Mouse (Mus musculus): ENCODE results near the gene Dapl1.
A peak's percentile ranks its signal among the peaks of the same experiment; 100 is the strongest.

The Dapl1 gene

GRCm38 (mm10) chr2:59484438-59484837 lies at the start of gene Dapl1:
Gene Dapl1 (plus strand): TSS chr2:59484653.
- peak; percentile 52 to 67 for DNase-seq (ENCODE audit: low read depth in 2 of 2, low spot score in 2 of 2)

GRCm38 (mm10) chr2:59434820-59435219 lies 49.6 kb upstream of the Dapl1 start:
- DNase-seq (ENCODE audit: low read depth in 2 of 2, low spot score in 2 of 2) = no peak

DNA sequence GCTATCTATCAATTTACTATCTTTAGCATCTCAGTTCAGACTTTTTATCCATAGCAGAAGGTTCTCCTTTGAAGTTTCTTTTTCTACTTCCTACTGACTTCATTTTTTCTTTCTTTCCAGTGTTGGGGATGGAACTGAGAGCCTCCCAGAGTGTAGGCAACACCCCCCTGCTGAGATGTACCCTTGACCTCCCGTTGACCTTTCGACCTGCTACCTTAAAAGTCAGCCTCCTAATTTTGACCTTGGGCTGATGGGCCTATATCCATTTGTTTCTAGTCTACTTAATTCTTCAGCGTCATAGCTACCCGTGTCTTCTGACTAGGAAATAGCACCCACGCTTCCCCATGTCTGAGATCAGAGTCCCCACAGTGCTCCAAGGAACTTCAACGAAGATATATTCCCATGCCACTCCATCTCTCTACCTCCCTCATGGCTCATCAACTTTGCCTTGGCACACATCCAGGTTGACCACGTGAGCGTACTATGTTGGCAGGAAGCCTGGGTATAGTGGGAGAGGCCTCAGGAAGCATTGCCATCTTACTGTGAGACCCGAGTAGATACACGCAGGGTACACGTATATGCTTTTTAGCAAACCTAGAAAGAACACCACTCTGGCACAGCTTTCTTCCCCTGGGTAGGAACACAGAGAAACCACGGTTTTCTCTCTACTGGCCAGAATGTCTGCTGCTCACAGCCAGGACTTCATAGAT lies 46.6 kb upstream of the Dapl1 start:
- peak; percentile 4 to 18 for DNase-seq (ENCODE audit: low read depth in 2 of 2, low spot score in 2 of 2)

GRCm38 (mm10) chr2:59438479-59438935 lies 45.9 kb upstream of the Dapl1 start:
- peak; percentile 58 to 74 for DNase-seq (ENCODE audit: low read depth in 2 of 2, low spot score in 2 of 2)

- DNase-seq (ENCODE audit: low read depth in 2 of 2, low spot score in 2 of 2) = no peak
These were observed 44.6 kb upstream of the Dapl1 start for GRCm38 (mm10) chr2:59439824-59440223.

- DNase-seq (ENCODE audit: low read depth in 2 of 2, low spot score in 2 of 2) = peak; percentile 64 to 75
These were observed 44.0 kb upstream of the Dapl1 start for GRCm38 (mm10) chr2:59440481-59440880.

DNA sequence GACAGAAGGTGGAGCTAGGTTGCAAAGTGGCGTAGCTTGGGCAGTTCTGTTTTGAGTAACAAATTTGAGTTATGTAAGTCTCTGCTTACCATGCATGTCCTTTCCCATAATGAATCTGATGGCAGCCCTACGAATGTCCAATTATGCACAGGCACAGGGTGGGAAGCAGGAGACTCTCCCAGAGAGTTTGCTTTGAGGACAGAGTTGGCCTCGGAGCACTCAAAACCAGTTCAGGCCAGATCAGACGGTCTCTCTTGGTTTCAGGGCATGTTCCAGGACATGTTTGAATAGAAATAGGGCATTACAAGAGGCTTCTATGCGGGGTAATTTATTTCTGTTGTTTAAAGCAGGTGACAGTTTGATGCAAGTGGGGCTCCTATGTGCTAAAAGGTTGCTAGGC lies 42.8 kb upstream of the Dapl1 start:
- no peak for DNase-seq (ENCODE audit: low read depth in 2 of 2, low spot score in 2 of 2)

DNA sequence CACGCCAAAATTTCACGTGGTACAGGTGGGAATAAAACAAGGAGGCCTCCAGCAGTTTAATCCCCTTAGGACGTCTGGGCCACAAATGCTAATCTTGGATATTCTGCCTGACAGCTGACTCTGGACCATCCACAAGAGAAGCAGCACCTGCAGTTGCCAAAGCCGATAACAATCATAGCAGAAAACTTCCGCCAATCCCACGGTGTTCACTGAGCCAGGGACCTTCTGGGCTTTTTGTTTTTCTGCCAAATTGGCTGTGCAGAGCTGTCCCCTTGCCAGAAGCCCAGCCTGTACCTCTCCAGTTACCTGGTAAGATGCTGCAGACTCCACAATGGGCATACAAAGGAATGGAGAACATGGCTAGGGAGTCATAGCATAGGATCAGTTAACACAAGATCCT lies 37.8 kb upstream of the Dapl1 start:
- DNase-seq (ENCODE audit: low read depth in 2 of 2, low spot score in 2 of 2) = no peak

GRCm38 (mm10) chr2:59447712-59448111 lies 36.7 kb upstream of the Dapl1 start:
- DNase-seq (ENCODE audit: low read depth in 2 of 2, low spot score in 2 of 2) = no peak

GRCm38 (mm10) chr2:59448516-59448915 lies 35.9 kb upstream of the Dapl1 start:
- no peak for DNase-seq (ENCODE audit: low read depth in 2 of 2, low spot score in 2 of 2)

GRCm38 (mm10) chr2:59448921-59449320 lies 35.5 kb upstream of the Dapl1 start:
- DNase-seq (ENCODE audit: low read depth in 2 of 2, low spot score in 2 of 2) = no peak

DNA sequence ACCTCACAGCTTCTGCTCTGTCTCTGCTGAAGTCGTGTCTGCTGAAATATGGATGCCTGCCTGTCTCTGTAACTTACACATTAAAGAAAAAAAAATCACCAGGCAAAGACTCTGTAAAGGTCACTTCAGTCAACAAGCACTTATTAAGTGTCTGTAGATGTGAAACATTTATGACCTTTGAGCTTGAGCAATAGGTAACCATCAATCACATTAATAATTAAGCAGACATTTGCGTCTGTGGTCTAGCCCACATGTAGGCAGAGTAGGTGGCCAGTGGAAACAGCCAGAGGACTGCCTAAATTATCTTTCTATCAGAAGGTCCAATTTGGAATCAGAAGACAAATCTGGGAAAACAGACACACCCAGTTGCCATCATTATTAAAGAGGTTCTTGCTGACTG lies 32.8 kb upstream of the Dapl1 start:
- no peak for DNase-seq (ENCODE audit: low read depth in 2 of 2, low spot score in 2 of 2)

DNA sequence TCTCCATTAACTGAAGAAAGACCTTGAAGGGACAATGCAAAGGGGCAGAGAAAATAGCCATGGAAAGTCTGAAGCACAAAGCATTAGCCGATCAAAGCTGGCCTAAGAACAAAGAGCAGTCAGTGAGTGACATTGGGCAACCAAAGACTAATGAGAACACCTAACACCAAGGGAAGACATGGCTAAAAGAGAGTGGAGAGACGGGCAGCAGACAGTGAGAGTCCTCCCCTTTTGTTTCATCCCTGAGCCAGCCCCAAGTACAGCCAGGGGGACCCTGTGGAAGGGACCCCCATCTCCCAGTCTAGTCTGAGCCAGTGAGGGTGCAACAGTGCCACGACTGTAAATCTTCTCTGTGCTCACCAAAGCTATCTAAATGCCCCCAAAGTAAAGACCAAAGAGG lies 32.4 kb upstream of the Dapl1 start:
- DNase-seq (ENCODE audit: low read depth in 2 of 2, low spot score in 2 of 2) = no peak

DNA sequence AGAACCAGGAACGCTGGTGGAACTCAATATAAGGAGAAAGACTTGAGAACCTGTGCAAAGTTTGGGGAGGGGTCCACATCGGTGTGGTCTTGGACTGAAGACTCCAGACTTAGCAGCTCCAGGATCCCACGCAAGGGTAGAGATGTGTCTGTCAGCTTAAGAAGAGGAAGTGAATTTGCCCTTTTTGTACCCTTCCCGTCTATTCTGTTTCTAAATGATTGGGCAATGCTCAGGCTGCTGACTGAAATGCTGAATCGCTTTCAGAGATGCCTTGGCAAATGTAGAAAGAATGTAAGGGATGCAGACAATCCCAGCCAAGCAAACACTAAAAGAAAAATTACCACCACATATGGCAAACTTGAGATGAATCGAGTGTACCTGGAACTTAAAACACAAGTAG lies 22.4 kb upstream of the Dapl1 start:
- no peak for DNase-seq (ENCODE audit: low read depth in 2 of 2, low spot score in 2 of 2)

- no peak for DNase-seq (ENCODE audit: low read depth in 2 of 2, low spot score in 2 of 2)
These were observed 20.8 kb upstream of the Dapl1 start for GRCm38 (mm10) chr2:59463428-59464182.

GRCm38 (mm10) chr2:59465671-59466070 lies 18.8 kb upstream of the Dapl1 start:
- no peak for DNase-seq (ENCODE audit: low read depth in 2 of 2, low spot score in 2 of 2)

GRCm38 (mm10) chr2:59466358-59466757 lies 18.1 kb upstream of the Dapl1 start:
- no peak for DNase-seq (ENCODE audit: low read depth in 2 of 2, low spot score in 2 of 2)

DNA sequence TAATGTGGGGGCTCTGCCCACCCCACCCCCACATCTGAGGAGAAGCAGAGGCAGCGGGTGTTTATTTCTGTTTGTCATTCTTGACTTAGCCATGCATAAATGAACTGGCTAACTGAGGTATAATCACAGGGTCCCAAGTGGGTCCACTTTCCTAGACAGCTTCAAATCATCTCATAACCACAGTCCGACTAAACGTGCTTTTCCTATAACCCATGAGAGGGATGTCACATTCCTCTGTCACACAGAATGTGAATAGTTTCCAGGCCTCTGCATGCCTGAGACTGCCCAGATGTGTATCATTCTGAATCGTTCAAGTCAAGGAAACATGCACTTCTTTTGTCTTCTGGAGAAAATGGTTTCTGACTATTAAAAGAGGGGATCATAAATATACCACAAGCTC lies 17.4 kb upstream of the Dapl1 start:
- DNase-seq (ENCODE audit: low read depth in 2 of 2, low spot score in 2 of 2) = no peak

- DNase-seq (ENCODE audit: low read depth in 2 of 2, low spot score in 2 of 2) = no peak
These were observed 16.5 kb upstream of the Dapl1 start for GRCm38 (mm10) chr2:59467976-59468375.

GRCm38 (mm10) chr2:59469590-59470245 lies 14.7 kb upstream of the Dapl1 start:
- peak; percentile 66 to 77 for DNase-seq (ENCODE audit: low read depth in 2 of 2, low spot score in 2 of 2)

DNA sequence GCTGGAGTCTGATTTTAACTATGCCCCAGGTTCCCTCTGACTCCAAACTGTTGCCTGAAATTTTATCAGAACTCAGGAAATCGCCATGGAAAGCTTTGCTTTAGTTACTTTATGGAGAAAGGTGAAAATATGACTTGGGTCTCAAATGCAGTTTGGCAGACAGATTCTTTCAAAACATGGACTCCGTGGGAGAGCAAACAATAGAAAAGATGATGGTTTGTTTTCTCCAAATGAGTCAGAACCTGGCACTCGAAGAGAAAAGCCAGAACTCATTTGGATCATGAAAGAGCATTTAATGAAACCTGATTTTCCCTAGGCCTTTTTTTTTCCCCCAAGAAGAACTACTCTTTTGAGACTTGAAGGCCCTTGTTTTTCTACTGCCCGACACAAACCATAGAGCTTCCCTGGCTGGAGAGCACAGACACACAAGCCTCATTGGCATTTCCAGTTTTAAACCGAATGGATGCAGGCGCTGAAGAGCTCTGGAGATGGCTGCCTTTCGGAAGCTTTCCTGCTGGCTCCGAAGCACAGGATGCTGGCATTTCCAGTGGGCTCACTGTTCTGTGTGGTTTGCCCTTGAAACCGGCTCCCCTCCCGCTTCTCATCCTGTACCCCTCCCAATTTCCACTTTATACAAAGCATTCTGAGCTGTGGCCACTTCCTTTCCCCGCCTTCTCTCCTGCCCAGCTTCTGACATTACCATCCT lies 14.0 kb upstream of the Dapl1 start:
- peak; percentile 43 to 62 for DNase-seq (ENCODE audit: low read depth in 2 of 2, low spot score in 2 of 2)
